Mouse (Mus musculus) thymus, adult 2 months (tissue): Measurements from ENCODE around the gene Tmem63a.

Experiments used
- CTCF ChIP-seq: fragments of 200-500 bp; IDR thresholded peaks from 2 replicates; pipeline ENCODE4 v1.5.1; 2012; ENCODE audit warnings: mild to moderate bottlenecking, control low read depth, low read length, moderate library complexity, borderline replicate concordance; ENCODE audit not compliant: control insufficient read depth, poor library complexity, insufficient read depth; ENCODE audit errors: extremely low read depth
- POLR2A ChIP-seq: fragments of 200-500 bp; IDR thresholded peaks from 2 replicates; pipeline ENCODE4 v1.6.1; 2012; ENCODE audit warnings: mild to moderate bottlenecking, low read length, control low read depth, moderate library complexity; ENCODE audit not compliant: control insufficient read depth, poor library complexity, insufficient read depth; ENCODE audit errors: extremely low read depth

DNA sequence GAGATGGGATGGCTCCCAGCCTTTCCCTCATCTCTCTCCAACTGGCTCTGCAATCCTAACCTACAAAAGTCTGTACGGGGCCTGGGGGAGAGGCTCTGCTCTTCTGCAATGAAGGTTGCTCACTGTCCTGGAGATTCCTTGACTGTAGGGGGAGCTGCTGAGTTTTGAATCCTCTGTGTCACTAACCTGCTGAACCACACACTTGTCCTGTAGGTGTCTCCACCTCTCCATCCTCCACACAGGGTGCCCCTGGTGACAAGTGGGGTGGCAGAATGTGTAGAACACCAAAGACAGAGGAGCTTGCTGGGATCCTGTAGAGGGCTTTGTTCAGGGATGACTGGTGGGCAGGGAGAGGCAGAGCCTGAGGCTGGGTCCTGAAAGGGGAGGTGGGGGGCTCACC, 80.1 kb downstream of the Tmem63a start:
- TF ChIP-seq CTCF (peak; percentile 52; the same call in 1 of the 2 replicates), POLR2A (peak; percentile 24; the same call in 1 of the 2 replicates)
